Mouse (Mus musculus): ENCODE results near the gene Rps27rt.
"Not testable (repeated sequence)": the region's sequence is repeated elsewhere in the genome, so short reads cannot be mapped to it uniquely, and the experiment has no call there.

The Rps27rt gene

DNA sequence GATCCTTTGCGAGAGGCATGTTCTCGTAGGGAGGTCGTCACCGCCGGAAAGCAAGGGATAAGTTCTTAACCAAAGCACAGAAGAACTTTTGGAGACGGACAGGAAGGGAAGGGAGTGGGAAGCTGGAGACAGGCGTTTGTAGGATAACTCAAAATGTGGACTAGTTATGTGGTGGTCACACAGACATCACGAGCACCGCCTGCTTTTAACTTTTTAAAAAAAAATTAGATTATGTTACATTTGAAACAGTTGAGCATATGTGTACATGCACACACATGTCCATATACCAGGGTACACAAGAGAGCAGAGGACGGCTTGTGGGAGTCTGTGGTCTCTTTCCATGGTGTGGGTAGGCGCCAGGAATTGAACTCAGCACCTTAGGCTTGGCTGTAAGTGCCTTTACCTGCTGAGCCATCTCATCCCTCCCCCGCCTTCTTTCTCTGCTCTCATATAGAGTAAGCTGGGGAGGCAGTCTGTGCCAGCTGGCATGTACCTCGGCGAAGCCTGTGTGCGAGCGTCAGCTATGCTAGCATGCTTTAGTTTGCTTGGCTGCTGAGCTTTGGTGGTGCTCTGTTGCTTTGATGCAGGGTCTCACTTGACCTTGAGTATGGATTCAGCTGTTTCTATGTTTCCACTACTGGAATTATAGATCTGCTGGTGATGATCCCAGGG lies at the start of gene Rps27rt:
TSS of gene Rps27rt (minus strand) at position 51 of the 672 bp plus-strand sequence.
- no peak for ATAC-seq (ENCODE audit: insufficient number of reproducible peaks, low FRiP score, low TSS enrichment)

- ATAC-seq (ENCODE audit: insufficient number of reproducible peaks, low FRiP score, low TSS enrichment) = not testable (repeated sequence)
Measured at GRCm38 (mm10) chr9:115031046-115031445, 48.5 kb upstream of the Rps27rt start.

DNA sequence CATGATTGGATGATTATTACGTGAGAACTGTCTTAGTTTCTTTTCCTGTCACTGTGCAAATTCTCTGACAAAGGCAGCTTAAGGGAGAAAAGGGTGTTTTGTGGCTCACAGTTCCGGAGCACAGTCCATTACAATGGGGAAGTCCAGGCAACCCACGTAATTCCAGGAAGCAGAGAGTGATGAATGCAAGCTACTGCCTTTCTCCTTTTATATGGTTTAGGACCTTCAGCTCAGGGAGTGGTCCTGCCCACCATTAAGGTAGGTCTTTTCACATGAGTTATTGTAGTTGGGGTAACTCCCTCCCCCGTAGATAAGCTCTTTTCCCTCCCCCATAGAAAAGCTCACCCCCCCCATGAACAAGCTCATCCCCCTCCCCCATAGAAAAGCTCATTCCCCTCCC lies 48.0 kb upstream of the Rps27rt start:
- no peak for ATAC-seq (ENCODE audit: insufficient number of reproducible peaks, low FRiP score, low TSS enrichment)

DNA sequence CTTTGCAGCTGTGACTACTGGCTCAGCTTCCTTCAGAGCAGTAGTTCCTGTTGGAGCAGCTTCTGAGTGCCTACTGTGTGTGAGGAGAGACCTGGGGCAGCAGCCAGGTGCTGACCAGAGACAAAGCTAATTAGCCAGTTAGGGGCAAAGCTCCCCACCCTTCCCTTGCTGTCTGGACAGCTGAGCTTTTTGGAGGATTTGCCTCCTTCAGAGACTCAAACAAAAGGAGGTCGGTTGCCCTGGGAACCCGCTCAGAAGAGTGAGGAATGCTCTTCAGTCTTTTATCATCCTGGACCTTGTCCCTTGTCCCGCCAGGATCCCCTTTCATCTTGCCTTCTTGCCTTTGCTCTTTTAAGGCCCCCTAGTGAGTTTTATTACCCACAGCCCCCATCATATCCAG lies 46.8 kb upstream of the Rps27rt start:
- ATAC-seq (ENCODE audit: insufficient number of reproducible peaks, low FRiP score, low TSS enrichment) = no peak

- ATAC-seq (ENCODE audit: insufficient number of reproducible peaks, low FRiP score, low TSS enrichment) = peak; percentile 77
Measured at GRCm38 (mm10) chr9:115023708-115024383, 41.3 kb upstream of the Rps27rt start.

DNA sequence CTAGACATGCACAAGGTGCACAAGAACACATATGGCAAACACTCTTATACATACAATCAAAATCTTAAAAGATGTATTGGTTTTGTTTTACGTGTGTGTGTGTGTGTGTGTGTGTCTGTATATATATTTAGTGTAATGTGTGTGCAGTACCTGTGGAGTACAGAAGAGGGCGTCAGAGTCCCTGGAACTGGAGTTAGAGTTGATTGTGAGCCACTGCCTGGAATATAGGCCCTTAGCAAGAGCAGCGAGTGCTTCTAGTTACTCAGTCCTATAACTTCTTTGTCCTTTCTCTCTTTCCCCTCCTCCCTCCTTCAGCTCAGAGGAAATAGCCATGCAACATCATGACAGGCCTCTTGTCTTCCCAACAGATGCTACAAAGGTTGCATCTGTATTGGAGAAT lies 40.6 kb upstream of the Rps27rt start:
- ATAC-seq (ENCODE audit: insufficient number of reproducible peaks, low FRiP score, low TSS enrichment) = no peak

DNA sequence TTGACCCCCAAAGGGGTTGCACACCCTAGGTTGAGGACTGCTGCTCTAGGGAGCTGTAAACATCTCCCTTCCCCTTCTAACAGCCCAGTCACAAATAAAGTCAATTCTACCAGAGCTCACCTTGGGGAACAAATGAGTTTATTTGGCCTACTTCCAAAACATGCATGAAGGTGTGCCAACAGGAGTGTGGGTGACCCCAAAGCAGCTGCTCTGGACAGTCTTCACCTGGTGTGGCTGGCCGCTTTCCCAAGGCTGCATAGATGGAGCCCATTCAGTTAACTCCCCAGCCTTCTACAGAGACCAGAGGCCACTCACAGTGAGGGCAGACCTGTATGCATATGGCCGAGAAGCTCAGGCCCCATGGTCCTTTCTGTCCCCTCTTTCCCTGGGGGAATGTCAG lies 38.9 kb upstream of the Rps27rt start:
- ATAC-seq (ENCODE audit: insufficient number of reproducible peaks, low FRiP score, low TSS enrichment) = no peak

DNA sequence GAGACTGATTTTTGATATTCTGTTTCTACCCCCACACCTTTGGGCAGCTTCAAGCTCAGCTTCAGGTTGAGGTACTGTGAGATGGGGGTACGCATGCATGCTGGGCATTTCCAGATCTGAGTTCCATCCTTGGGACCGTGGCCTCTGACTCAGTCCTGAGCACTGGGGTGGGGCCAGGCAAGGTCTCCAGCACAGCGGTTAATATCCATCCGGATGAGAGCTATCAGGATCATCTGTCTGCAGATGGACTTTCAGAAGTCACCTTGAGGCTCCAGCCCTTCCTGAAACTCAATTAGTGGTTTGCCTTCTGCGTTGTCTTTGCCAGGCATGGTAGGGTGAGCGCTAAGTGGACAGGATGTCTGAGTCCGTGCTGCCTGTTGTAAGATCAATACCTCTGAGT lies 37.6 kb upstream of the Rps27rt start:
- ATAC-seq (ENCODE audit: insufficient number of reproducible peaks, low FRiP score, low TSS enrichment) = no peak

- 0 out of 2 replicates have a peak, but pooled peaks have one; percentile 36 for ATAC-seq (ENCODE audit: insufficient number of reproducible peaks, low FRiP score, low TSS enrichment)
Measured at GRCm38 (mm10) chr9:115012367-115012766, 29.8 kb upstream of the Rps27rt start.

GRCm38 (mm10) chr9:115008194-115008593 lies 25.7 kb upstream of the Rps27rt start:
- ATAC-seq (ENCODE audit: insufficient number of reproducible peaks, low FRiP score, low TSS enrichment) = no peak

- ATAC-seq (ENCODE audit: insufficient number of reproducible peaks, low FRiP score, low TSS enrichment) = no peak
Measured at GRCm38 (mm10) chr9:115007776-115008175, 25.2 kb upstream of the Rps27rt start.

DNA sequence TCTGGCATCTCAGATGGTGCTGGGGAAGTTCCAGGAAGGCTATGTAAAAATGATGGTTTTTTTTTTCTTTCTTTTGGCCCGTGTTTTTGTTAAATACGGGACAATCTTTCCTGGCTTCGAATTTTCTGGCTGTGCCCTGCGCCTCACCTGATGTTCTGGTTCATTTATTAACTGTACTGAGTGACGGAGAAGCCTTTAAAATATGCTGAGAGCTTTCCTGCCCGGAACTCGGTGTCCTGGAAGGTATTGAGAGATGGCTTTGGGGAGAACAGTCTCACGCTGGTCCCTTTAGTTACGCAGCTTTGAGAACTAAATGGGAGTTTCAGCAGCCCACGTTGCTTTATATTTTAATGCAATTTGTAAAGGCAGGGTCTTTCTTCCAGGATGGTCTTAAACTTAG lies 22.9 kb upstream of the Rps27rt start:
- no peak for ATAC-seq (ENCODE audit: insufficient number of reproducible peaks, low FRiP score, low TSS enrichment)

GRCm38 (mm10) chr9:114999771-115000146 lies 17.2 kb upstream of the Rps27rt start:
- no peak for ATAC-seq (ENCODE audit: insufficient number of reproducible peaks, low FRiP score, low TSS enrichment)

DNA sequence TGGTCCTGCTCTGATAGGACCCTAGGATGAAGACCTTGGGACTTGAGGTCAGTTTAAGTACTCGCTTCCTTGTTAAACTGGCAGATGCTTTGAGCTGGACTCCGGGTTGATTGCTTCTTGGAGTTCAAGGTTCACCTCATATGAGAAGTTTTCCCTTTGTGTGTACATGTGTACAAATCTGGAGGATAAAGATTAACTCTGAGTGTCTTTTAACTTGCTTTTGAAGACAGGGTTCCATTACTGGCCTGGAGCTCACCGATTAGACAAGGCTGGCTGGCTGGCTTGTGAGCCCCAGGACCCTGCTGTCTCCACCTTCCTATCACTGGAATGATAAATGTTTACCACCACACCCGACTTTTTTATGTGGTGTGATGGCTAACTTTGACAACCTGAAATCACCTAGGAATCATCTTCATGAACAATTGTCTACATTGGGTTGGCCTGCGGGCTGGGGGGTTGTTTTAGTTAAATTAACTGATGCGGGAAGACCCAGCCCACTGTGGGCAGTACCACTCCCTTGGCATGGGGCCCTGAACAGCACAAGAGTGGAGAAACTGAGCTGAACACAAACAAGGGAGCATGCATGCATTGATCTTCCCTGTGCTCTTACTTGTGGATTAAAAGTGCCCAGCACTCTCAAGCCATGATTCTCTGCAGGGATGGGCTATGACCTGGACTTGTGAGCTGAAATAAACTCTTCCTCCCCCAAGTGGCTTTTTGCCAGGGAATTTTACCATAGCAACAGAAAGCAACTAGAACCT lies 16.7 kb upstream of the Rps27rt start:
- ATAC-seq (ENCODE audit: insufficient number of reproducible peaks, low FRiP score, low TSS enrichment) = no peak

DNA sequence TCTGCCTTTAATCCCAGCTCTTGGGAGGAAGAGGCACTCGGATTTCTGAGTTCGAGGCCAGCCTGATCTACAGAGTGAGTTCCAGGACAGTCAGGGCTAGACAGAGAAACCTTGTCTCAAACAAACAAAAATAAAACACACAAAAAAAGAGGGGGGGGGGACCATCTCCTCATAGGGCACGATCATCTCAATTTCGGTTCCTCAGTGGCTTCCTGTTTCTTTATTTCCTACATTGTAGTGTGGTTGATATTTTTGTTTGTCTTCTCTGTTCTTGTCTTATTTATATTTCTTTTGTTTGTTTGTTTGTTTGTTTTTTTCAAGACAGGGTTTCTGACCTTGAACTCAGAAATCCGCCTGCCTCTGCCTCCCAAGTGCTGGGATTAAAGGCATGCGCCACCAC lies 13.9 kb upstream of the Rps27rt start:
- no peak for ATAC-seq (ENCODE audit: insufficient number of reproducible peaks, low FRiP score, low TSS enrichment)

DNA sequence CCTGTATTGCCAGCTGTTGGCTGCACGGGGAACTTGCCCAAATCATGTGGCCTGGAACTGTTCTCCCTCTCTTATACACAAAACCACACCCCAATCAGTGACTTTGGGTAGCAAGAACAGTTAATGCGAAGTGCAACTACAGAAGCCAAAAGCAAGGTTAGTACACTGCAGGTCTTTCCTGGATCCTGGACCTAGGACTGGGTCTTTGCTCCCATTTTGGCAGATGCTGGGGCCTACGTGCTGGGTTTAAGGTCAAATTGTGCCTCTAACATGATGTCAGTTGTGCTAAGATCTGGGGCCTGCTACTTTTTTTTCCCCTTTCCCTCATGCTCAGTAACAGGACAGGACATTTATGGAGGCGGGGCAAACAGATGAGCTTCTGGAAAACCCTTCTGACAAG lies 13.2 kb upstream of the Rps27rt start:
- no peak for ATAC-seq (ENCODE audit: insufficient number of reproducible peaks, low FRiP score, low TSS enrichment)

DNA sequence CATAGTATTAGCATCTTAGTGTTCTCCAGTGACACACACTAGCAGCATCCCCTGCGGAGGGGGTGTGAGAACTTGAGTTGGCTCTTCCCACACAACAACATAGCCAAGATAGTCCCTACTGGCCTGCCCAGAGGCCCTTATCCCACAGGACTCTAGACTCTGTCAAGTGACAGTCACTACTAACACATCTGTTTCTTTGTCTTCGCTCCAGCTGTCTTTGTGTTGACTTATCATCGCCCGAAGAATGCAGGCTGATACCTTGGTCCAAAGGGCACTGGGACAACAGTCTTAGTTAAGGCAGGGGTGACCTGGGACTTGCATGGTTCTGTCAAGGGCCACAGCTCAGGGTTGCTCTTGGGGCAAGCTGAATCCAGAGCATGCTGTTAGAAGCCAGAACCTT lies 12.7 kb upstream of the Rps27rt start:
- no peak for ATAC-seq (ENCODE audit: insufficient number of reproducible peaks, low FRiP score, low TSS enrichment)

DNA sequence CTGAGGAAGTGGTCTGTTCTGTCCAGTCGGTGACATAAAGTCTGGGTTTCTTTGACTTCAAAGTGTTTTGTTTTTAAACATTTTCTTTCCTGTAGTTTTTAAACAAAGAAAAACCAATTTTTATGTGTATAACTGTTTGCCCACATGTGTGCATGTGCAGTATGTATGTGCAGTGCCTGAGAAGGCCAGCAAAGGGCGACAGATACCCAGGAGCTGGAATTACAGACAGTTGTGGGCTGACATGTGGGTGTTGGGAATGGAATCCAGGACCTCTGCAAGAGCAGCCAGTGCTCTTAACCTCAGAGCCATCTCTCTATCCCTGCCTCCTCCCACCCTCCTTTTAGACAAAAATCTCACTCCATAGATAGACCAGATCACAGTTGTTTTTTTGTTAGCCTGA lies 10.0 kb upstream of the Rps27rt start:
- ATAC-seq (ENCODE audit: insufficient number of reproducible peaks, low FRiP score, low TSS enrichment) = no peak

DNA sequence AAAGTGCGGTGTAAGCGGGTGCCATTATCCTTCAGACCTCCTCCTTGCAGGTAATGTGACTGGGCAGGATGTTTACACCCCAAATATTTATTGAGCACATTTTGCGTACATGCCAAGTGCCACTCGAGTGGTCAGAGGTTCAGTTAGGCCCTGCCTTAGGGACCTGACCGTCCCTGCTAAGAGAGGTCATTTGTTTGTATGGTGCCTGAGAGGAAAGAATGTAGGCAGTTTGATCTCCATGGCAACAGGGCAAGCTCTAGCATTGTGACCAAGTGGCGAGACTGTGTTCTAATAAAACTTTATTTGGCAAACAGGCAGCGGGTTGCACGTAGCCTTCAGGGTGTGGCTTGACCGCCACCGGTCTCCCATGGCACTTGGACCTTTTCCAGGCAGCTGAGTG lies 7.9 kb upstream of the Rps27rt start:
- ATAC-seq (ENCODE audit: insufficient number of reproducible peaks, low FRiP score, low TSS enrichment) = no peak

DNA sequence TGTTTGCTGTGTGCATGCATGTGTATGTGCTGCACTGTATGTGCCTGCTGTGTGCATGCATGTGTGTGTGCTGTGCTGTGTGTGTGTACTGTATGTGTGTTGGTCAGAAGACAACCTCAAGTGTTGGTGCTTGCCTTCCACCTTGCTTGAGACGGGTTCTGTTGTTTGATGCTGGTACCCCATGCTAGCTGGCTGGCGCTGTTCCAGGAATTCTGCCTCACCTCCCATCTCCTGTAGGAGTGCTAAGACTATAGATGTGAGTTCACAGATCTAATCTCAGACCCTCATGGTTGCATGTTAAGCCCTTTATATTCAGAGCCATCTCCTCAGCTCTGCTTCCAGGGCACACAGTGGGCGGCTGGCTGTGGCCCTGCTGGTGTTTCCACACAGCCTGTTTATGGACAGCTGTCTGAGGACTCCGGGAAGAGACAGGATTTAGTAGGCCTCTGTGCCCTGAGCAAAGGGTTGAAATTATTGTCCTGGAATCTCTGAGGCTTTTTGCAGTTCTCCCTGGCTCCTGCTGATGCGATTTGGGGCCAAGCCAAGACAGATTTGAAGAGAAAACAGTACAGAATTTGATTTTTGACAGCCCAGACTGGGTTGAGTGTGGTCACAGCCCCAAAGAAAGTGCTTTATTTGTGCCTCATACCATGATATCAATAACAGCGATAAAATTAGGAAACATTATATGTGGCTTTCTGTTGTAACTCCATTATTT lies 6.2 kb upstream of the Rps27rt start:
- ATAC-seq (ENCODE audit: insufficient number of reproducible peaks, low FRiP score, low TSS enrichment) = no peak

GRCm38 (mm10) chr9:114988029-114988428 lies 5.5 kb upstream of the Rps27rt start:
- no peak for ATAC-seq (ENCODE audit: insufficient number of reproducible peaks, low FRiP score, low TSS enrichment)

All from cerebellum, adult (tissue).